Mouse (Mus musculus): ENCODE measurements around the gene Pmf1. TPM values are rescaled to one million over a fixed set of nuclear protein-coding genes. Genes with fewer than 3 reads are reported as not detected.

Gene Pmf1
- total RNA-seq (2014; fragmentation: Nextera tagmentation) (188 and 207 TPM in 2 replicates), total RNA-seq (2017) (87.9 and 145 TPM in 2 replicates)

DNA sequence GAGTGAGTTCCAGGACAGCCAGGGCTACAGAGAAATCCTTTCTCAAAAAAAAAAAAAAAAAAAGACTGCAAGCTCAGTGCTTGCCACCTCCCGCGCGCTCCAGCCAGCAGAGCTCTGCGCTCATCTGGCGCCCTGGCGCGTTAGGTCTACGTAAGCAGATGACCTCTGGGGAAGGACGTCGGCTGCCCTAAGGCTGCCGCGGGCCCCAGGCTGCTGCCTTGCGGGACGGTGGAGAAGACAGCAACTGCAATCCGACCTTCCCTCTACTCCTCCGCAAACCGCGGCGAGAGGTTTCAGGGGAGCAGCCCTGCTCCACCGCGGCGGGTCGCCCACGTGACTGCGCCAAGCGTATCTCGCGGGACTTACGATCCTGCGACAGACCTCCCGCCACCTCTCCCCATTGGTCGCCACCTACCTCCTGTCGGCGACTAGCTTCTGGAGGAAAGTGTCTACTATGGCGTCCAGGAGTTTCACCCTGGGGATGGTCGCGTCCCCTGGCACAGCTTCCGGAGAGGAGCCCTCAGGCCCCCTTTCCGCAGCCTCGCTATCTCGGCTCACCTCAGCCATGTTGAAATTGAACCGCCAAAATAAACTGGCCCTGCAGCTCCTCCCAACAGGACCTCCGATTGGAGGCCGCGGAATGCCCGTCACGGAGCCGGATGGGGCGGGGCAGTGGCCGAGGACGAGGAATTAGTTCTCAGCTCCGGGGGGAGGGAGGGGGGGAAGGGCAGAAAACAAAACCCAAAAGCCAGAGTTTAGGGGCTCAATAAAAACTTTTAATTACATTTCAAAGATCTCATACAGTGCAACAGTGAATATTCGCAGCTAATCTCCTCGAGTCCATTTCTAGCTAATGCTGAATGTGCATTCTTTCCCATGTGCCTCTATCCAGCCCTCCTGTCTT lies at the start of gene Pmf1:
Pmf1 (minus strand) TSS at position 591 of the 904 bp plus-strand sequence.
- peak; percentile 90 for ATAC-seq (replicated peaks; ENCODE audit: low FRiP score, low TSS enrichment, poor library complexity, severe bottlenecking)

DNA sequence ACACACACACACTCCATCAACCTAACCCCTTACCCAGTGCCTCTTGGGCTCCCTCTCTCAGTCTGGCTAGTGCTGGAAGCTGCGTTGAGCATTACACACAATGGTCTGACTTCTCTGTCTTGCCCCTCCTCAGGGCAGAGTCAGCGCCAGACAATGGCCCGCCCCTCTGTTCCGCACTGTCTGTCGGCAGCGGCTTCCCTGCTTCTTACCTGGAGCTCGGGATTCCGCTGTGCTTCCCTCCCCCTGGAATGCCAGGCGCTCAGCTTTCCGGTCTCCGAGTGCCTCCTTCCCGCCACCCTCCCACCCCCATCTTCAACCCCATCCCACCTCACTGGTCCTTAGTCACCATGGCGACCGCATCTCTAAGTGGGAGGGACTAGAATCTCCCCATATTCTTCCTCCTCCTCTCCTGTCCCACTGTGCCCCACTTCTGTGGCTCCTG lies 48.7 kb upstream of the Pmf1 start:
- ATAC-seq (replicated peaks; ENCODE audit: low FRiP score, low TSS enrichment, poor library complexity, severe bottlenecking), result no peak

DNA sequence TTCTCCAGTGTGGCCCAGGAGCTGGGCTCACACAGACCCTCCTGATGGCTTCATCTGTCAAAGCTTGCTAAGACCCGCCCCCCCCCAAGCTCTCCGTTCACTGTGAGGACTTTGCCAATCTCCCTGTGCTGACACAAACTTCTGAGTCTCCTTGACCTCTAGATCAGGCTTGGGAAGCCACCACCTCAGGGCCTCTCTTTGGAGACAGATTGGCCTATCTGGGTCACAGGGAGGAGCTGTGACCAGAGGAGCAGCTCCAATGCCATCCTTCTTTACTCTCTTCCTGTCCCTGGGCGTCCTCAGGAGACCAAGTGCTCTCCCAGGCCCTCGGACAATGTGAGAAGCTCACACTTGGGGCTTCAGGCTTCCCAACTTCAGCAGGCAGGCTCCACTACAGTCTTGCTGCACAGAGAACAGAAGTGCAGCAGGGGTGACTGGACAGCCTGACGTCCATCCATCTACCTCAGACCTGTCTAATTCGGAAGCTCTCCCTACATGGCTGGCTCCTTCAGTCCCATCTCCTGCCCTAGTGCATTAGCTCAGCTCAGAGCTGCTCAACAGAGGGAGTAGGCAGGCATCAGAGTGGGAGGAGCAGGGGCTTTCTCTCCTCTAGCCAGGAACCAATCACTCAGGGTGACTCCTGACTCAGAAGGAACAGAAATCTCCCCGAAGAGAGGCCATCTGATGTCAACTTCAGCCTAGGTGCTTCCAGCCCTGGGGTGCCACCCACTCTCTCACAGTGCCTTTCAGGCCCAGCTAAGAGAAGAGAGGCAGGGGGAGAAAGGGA lies 46.8 kb upstream of the Pmf1 start:
- no peak for ATAC-seq (replicated peaks; ENCODE audit: low FRiP score, low TSS enrichment, poor library complexity, severe bottlenecking)

- no peak for ATAC-seq (replicated peaks; ENCODE audit: low FRiP score, low TSS enrichment, poor library complexity, severe bottlenecking)
Measured at GRCm38 (mm10) chr3:88456313-88456712, 46.2 kb upstream of the Pmf1 start.

- ATAC-seq (replicated peaks; ENCODE audit: low FRiP score, low TSS enrichment, poor library complexity, severe bottlenecking), result no peak
Measured at GRCm38 (mm10) chr3:88455588-88456264, 45.6 kb upstream of the Pmf1 start.

DNA sequence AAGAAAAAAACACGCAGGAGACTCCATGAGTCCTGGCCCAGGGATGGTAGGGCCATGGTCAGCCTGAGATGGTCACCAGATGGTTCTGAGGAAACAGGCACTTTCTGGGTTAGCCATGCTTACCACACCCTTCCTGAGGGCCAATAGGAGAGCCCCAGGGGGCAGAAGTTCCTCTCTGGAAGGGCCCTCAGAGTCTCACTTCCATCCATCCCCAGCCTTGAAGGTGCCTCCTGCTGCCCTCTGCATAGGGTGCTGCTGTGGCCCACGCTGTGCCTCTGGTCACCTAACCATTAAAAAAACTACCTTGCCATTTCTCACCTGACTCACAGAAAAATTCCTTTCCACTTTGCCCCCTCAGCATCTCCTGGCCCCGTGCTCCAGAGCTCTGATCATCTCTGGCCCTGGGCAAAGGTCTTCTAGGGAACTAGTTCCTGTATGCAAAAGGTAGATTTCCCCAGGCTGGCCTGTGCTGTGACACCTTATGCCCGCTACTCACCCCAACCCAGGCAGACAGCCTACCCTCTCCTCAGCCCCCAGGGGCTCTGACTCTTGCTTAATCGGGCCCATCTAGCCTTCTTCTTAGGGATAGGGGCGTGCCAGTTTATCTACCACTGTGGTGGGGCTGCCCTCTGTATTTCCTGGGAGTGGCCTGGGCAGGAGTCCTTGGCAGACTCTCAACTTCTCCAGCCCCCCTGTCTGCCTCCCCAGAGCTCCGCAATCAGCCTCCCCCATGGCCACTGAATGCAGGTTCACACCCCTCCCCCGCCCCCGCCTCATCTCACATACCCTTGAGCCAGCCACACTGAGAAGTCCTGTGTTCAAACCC lies 44.8 kb upstream of the Pmf1 start:
- peak; percentile 35 for ATAC-seq (replicated peaks; ENCODE audit: low FRiP score, low TSS enrichment, poor library complexity, severe bottlenecking)

DNA sequence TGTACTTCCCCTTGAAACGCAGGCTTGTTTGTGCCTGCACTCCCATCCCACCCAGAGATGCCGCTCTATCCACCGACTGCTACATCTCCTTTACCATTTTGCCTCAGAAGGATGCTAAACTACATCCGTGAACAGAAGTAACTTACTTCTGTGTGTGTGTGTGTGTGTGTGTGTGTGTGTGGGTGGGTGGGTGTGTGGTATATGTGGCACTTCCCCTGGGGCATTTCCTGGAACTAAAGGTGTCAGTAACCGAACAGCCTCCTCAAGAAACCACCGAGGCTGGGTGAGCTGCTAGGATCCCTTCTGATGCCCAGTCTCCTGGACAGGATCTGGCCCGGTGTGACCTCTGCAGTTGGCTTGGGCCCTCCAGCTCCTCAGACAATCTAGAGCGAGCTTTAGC lies 43.9 kb upstream of the Pmf1 start:
- ATAC-seq (replicated peaks; ENCODE audit: low FRiP score, low TSS enrichment, poor library complexity, severe bottlenecking), result no peak

DNA sequence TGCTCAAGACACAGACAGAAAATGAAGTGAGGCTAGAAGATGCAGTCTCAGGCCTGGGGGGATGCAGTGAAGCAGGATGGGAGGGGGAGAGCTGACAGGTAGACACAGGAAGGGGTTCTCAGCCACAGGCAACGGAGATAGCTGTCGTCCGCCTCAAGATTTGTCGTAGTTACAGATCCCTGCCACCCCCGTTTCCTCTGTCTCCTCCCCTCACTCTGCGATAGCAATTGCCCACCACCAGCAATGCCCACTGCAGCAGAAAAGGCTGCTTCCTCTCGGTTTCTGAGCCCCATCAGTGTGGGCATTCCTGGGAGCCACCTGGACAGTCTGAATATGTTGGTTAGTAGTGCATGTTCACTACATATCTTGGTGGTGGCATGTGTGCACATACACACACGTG lies 43.2 kb upstream of the Pmf1 start:
- ATAC-seq (replicated peaks; ENCODE audit: low FRiP score, low TSS enrichment, poor library complexity, severe bottlenecking), result no peak

- no peak for ATAC-seq (replicated peaks; ENCODE audit: low FRiP score, low TSS enrichment, poor library complexity, severe bottlenecking)
Measured at GRCm38 (mm10) chr3:88452716-88453115, 42.6 kb upstream of the Pmf1 start.

GRCm38 (mm10) chr3:88452246-88452645 lies 42.1 kb upstream of the Pmf1 start:
- ATAC-seq (replicated peaks; ENCODE audit: low FRiP score, low TSS enrichment, poor library complexity, severe bottlenecking), result no peak

DNA sequence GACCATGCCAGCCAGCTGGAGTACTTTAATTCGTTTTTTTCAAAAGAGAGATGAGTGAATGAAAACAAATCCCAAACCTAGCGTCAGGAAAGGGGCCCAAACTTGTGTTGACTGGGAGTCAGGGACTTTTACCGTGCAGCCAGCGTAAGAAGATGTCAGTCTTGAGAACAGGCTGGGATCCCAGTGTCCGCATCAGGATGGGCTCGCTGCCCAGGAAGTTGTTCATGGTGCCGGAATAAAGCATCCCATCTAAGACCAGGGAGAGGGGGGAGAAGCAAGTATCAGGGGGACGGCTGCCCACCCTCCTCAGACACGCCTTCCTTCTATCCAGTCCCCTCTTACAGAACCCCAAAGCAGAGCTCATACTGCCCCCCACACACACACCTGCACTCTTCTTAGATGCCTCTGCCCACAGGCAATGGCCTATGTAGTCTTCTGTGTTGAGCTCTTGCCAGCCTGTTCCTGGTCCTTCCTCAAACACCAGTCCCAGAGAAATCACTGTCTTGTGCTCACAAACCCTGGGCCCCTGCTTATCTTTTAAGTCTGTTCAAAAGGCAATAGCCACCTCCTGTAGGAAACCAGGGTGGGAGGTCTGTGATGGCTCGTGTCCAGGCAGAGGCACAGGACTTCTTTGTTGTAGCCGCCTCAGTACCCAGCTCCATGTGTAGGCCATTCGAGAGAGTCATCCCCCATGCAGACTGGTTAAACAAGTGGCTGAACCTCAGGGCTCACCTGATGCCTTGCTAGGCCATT lies 40.4 kb upstream of the Pmf1 start:
- ATAC-seq (replicated peaks; ENCODE audit: low FRiP score, low TSS enrichment, poor library complexity, severe bottlenecking), result no peak

GRCm38 (mm10) chr3:88449395-88450023 lies 39.4 kb upstream of the Pmf1 start:
- no peak for ATAC-seq (replicated peaks; ENCODE audit: low FRiP score, low TSS enrichment, poor library complexity, severe bottlenecking)

DNA sequence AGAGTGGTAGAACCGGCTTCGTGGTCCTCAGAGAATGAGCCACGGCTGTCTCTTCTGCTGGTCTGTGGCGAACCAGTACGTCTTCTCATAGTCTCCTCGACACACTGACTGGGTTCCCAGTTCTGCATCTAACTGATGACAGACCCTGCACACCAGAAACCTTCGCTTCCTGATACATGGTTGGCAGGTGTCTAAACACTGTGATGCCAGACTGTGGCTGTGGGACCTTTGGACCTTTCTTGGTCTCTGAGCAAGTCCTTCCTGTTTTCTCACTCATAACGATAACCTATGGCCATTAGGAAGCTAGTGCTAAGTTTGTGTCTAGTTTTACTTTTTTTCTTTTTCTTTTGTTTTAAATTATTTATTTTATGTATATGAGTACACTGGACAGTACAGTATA lies 38.3 kb upstream of the Pmf1 start:
- no peak for ATAC-seq (replicated peaks; ENCODE audit: low FRiP score, low TSS enrichment, poor library complexity, severe bottlenecking)

- peak; percentile 79 for ATAC-seq (replicated peaks; ENCODE audit: low FRiP score, low TSS enrichment, poor library complexity, severe bottlenecking)
Measured at GRCm38 (mm10) chr3:88447676-88448183, 37.6 kb upstream of the Pmf1 start.

DNA sequence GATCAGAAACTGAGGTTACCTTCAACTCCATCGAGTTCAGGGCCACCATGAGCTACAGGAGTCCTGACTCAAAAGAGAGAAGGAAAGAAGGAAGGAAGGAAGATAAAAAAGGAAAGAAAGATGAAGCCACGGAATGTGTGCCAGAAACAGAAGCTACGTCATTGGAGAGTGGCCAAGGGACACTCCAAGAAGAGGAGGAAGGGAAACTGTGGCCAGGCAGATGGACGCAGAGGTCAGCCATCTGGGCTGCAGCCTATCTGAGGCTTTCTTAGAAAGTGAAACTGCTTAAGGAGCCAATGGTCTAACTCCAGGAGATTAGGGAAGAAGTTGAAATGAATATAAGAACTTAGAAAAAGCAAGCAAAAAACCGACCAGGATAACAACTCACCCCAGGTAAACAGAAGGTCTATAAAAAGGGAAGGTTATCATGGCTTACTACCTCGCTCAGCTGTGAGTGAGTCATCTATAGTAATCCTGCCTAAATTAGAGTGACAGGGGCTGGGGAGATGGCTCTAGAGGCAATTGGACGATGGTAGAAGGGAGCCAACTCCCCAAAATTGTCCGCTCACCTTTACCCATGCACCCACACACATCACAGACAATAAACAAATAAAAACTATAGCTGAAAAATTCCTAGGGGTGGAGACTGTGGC lies 36.5 kb upstream of the Pmf1 start:
- no peak for ATAC-seq (replicated peaks; ENCODE audit: low FRiP score, low TSS enrichment, poor library complexity, severe bottlenecking)

DNA sequence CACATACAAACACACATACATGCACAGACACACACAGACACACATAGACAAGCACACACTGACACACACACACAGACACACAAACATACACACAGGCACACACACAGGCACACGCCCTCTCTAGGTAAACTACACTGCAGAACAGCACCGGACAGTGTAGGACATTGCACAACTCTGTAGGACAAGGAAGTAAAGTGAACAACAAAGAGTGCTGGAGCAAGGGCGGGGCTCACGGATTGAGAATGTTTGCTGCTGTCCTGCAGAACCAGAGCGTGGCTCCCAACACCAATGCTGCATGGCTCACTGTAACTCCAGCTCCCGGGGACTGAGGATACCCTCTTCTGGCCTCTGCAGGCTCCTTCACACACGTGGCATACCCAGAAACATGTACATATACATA lies 32.8 kb upstream of the Pmf1 start:
- no peak for ATAC-seq (replicated peaks; ENCODE audit: low FRiP score, low TSS enrichment, poor library complexity, severe bottlenecking)

DNA sequence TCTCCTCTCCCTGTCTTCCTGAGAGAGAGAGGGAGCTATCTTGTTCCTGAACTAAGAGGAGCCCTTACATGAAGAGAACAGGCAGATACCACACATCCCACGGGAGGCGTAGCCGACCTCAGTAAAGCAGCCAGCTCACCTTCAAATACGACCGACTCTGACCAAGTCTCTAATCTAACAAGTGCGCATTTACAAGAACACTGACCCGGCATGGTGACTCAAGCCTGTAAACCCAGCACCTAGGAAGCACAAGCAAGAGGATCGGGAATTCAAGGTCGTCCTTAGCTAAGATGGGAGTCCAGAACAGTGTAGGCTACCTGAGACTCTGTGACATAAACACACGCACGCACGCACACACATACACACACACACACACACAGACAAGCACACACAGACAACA lies 32.4 kb upstream of the Pmf1 start:
- no peak for ATAC-seq (replicated peaks; ENCODE audit: low FRiP score, low TSS enrichment, poor library complexity, severe bottlenecking)
